Mouse (Mus musculus) left cerebral cortex, adult 8-10 months (tissue): ENCODE data around the gene Timm13. TPM values are rescaled to one million over a fixed set of nuclear protein-coding genes. Genes with fewer than 3 reads are reported as not detected.

Experiments
- DNase-seq, 2 experiments: peaks; one replicate each; pipeline ENCODE4 v3.0.0; 2022; ENCODE audit warnings: low spot score in 2 of 2
- total RNA-seq, 4 experiments: library from RNA; stranded (reverse); gene quantifications; 2 replicates each; pipeline ENCODE4 v1.2.4; 2022

Gene Timm13
- total RNA-seq, 4 experiments from 2014 or later: 106 to 147 (median 124) TPM

DNA sequence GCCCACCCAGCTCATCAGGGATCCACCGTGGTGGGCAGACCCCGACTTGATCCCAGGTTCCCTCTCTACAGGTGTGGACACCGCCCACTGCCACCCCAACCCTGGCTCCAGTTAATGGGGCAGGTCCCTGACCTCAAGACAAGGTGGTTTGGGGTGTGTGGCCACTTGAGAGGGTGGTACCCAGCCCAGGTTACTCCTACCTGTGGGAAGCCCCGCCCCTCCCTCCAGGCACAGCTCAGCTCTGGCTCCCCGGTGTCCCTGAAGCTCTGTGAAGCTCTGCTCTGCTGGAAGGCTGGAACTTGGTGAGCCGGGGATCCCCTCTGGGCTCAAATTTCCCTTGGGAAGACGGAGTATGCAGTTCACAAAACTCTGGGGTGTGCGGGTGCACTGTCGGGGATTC, 29.2 kb downstream of the Timm13 start, which contains the start of gene Tmprss9:
Gene Tmprss9 (plus strand): TSS at position 268 of the 400 bp plus-strand sequence.
- no peak for DNase-seq

GRCm38 (mm10) chr10:80870993-80871392, 29.8 kb downstream of the Timm13 start:
- no peak for DNase-seq

DNA sequence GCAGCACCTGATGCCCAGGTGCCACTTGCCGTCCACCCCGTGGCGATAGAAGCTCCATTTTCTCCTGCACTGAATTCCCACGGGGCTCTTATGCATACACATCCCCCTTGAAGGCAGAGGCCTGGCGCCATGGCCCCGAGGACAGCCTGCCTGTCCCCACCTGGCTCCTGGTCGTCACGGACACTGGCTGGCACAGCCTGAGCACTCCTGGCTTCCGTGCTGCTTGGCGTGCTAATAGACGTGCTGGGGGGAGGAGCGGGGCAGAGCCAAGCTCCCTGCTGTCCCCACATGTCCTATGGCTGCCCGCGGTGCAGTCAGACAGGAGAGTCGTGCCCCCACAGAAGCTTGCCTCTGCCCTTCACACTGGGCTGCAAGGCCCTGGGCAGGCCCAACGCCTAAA, 36.3 kb downstream of the Timm13 start:
- no peak for DNase-seq

GRCm38 (mm10) chr10:80862305-80862704, 38.5 kb downstream of the Timm13 start:
- no peak for DNase-seq

- DNase-seq: no peak
Measured at GRCm38 (mm10) chr10:80858350-80858935, 42.3 kb downstream of the Timm13 start.

GRCm38 (mm10) chr10:80857848-80858247, 42.9 kb downstream of the Timm13 start:
- DNase-seq: no peak

GRCm38 (mm10) chr10:80857386-80857785, 43.4 kb downstream of the Timm13 start:
- peak in 1 of 2 experiments; percentile 55 for DNase-seq

DNA sequence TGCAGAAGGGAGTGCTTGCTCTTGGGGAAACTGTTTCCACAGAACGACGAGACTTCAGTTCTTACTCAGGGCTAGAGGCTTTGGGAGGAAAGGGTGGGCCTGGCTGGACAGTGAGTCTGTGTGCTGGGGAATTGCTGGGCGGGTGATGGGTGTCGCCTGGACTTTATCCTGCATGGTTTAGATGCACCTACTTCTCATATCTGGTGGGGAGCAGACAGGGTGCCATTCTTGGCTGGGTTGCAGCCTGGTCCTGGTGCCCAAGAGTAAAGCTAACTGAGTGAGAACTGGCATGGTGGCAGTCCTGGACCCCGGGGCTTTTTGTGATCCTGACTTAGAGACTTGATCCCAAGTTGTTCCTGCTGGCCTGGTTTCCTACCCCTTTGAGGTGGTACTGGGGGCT, 43.9 kb downstream of the Timm13 start:
- no peak for DNase-seq

- DNase-seq: no peak
Measured at GRCm38 (mm10) chr10:80856267-80856666, 44.5 kb downstream of the Timm13 start.

DNA sequence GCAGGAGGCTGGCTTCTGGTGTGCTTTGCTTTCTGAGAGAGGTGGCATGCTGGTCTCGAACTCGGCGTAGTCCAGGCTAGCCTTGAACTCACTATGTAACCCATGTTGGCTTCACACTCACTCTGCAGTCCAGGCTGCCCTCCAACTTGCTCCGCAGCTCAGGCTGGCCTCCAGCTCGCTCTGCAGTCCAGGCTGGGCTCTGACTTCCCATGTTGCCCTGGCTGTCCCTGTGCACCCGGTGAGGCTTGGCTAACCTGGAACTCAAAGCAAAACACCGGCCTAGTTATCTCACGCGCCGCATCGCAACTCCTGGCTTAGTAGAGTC, 45.1 kb downstream of the Timm13 start:
- DNase-seq: no peak

- DNase-seq: peak; percentile 90 to 95
Measured at GRCm38 (mm10) chr10:80854913-80855748, 45.6 kb downstream of the Timm13 start, which contains the start of the genes Lsm7 and Sppl2b. Gene Lsm7, minus strand, starts transcription at chr10:80855209. Gene Sppl2b, plus strand, starts transcription at chr10:80855275.

Other genes with a start within 250 kb of the Timm13 start
- 10 to 100 TPM; 88.6 to 97.6 (median 94.5) TPM for gene Btbd2, start 243.9 kb downstream of the Timm13 start, total RNA-seq
- gene Mknk2, start 222.9 kb downstream of the Timm13 start, total RNA-seq: 10 to 100 TPM; 36.0 to 47.0 (median 40.9) TPM
- 10 to 100 TPM; 12.0 to 17.6 (median 14.8) TPM for gene Mob3a, start 199.0 kb downstream of the Timm13 start, total RNA-seq
- 10 to 100 TPM; 44.2 to 67.8 (median 57.0) TPM for gene Izumo4, start 198.8 kb downstream of the Timm13 start, total RNA-seq
- gene Ap3d1, start 158.7 kb downstream of the Timm13 start, total RNA-seq: 100 to 1,000 TPM; 126 to 147 (median 139) TPM
- gene Dot1l, start 145.8 kb downstream of the Timm13 start, total RNA-seq: 10 to 100 TPM; 39.0 to 53.1 (median 41.5) TPM
- 10 to 100 TPM; 35.5 to 53.7 (median 46.1) TPM for gene Sf3a2, start 102.8 kb downstream of the Timm13 start, total RNA-seq
- 10 to 100 TPM; 61.3 to 74.5 (median 66.4) TPM for gene Plekhj1, start 102.3 kb downstream of the Timm13 start, total RNA-seq
- gene Amh, start 95.7 kb downstream of the Timm13 start, total RNA-seq: 1 to 10 TPM; 1.1 to 2.2 (median 1.7) TPM
- 1 to 10 TPM; 5.1 to 9.7 (median 6.2) TPM for gene Jsrp1, start 87.5 kb downstream of the Timm13 start, total RNA-seq
- 100 to 1,000 TPM; 505 to 586 (median 560) TPM for gene Oaz1, start 74.3 kb downstream of the Timm13 start, total RNA-seq
- gene Lingo3, start 56.9 kb downstream of the Timm13 start, total RNA-seq: 10 to 100 TPM; 46.4 to 64.4 (median 48.1) TPM
- 10 to 100 TPM; 35.4 to 57.9 (median 48.2) TPM for gene Lsm7, start 45.8 kb downstream of the Timm13 start, total RNA-seq
- 10 to 100 TPM; 42.1 to 52.3 (median 46.0) TPM for gene Sppl2b, start 45.7 kb downstream of the Timm13 start, total RNA-seq
- under 1 TPM; 0.22 to 0.60 (median 0.39) TPM for gene Tmprss9, start 29.1 kb downstream of the Timm13 start, total RNA-seq
- 10 to 100 TPM; 17.6 to 21.2 (median 20.1) TPM for gene Lmnb2, start 17.3 kb upstream of the Timm13 start, total RNA-seq
- 10 to 100 TPM; 13.8 to 24.0 (median 20.6) TPM for gene Gadd45b, start 29.1 kb upstream of the Timm13 start, total RNA-seq
- gene Gng7, start 114.0 kb upstream of the Timm13 start, total RNA-seq: 100 to 1,000 TPM; 204 to 252 (median 224) TPM
- 100 to 1,000 TPM; 115 to 131 (median 118) TPM for gene Diras1, start 124.7 kb upstream of the Timm13 start, total RNA-seq
- 10 to 100 TPM; 53.9 to 58.9 (median 56.4) TPM for gene Slc39a3, start 136.5 kb upstream of the Timm13 start, total RNA-seq
- 100 to 1,000 TPM; 165 to 176 (median 169) TPM for gene Sgta, start 159.2 kb upstream of the Timm13 start, total RNA-seq
- gene Thop1, start 169.1 kb upstream of the Timm13 start, total RNA-seq: 10 to 100 TPM; 37.2 to 47.4 (median 43.3) TPM
- under 1 TPM in 3 of 4 experiments, not detected in 1; 0.28 to 0.48 (median 0.37) TPM for gene Creb3l3, start 197.9 kb upstream of the Timm13 start, total RNA-seq
- gene Map2k2, start 204.9 kb upstream of the Timm13 start, total RNA-seq: 100 to 1,000 TPM; 121 to 132 (median 126) TPM
- 100 to 1,000 TPM; 106 to 115 (median 112) TPM for gene Zbtb7a, start 234.3 kb upstream of the Timm13 start, total RNA-seq